Mouse (Mus musculus): ENCODE results near the gene Apoc4.

- no peak for TF ChIP-seq CTCF (IDR thresholded peaks at IDR 0.05; ENCODE audit: extremely low read depth, insufficient read depth, low read length)
- TF ChIP-seq POLR2A (IDR thresholded peaks at IDR 0.05; ENCODE audit: extremely low read depth, insufficient read depth, low read length), result peak; percentile 83
Observed at GRCm38 (mm10) chr7:19698907-19699826, 17.9 kb upstream of the Apoc4 start, which contains the start of gene Apoe.

All from cortical plate, adult 2 months (tissue).